Mouse (Mus musculus) megakaryocyte, embryonic 14.5 days (primary cell): ENCODE measurements at regions not wholly inside any gene's neighbourhood (a gene's known extent, or its start where the extent isn't known, plus 50 kb on each side); places are given as distances from the start of the nearest gene placed in this dataset.

ENCODE experiments used
- H3K27me3 ChIP-seq: replicated peaks from 2 replicates; pipeline ENCODE3; 2012; ENCODE audit warnings: inconsistent platforms
- H3K36me3 ChIP-seq: replicated peaks from 2 replicates; pipeline ENCODE3; 2012; ENCODE audit warnings: low read length, inconsistent platforms, mixed read lengths
- H3K4me1 ChIP-seq: 2 replicates; pipeline ENCODE4 v1.6.1; 2012; ENCODE audit warnings: inconsistent platforms
- H3K4me3 ChIP-seq: replicated peaks from 2 replicates; pipeline ENCODE3; 2012; ENCODE audit warnings: moderate library complexity, mild to moderate bottlenecking, inconsistent platforms
- H3K9me3 ChIP-seq: 2 replicates; pipeline ENCODE4 v1.6.1; 2012; ENCODE audit warnings: inconsistent platforms
- FLI1 ChIP-seq: IDR thresholded peaks from 2 replicates; pipeline ENCODE4 v1.6.1; 2012; ENCODE audit warnings: low read length, inconsistent platforms, mixed read lengths
- GATA1 ChIP-seq: IDR thresholded peaks from 3 replicates; pipeline ENCODE4 v1.6.1; 2012; ENCODE audit warnings: mixed read lengths, low read length, inconsistent platforms, borderline replicate concordance

DNA sequence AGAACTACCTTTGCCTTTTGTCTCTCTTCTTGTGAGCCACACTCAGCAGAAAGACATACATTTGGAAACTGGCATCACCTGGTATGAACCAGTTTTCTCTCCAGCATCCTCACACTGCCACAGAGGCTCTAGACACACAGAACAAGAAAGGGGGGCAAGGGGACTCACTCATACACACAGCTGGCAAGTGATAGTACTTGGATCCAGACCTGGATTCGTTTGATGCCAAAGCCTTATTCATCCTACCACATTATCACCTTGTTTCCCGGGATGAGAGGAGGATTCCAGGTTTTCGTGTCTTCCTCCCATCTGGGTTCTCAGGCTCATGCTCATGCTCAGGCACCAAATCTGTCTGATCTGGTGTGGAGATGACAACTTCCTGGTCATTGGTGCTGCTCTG is 97.8 kb upstream of the Opcml start:
- Histone ChIP-seq H3K27me3 (no peaks in the 10 kb centered on the region), H3K4me1 (peaks cover 65% of the 10 kb centered on the region)
- TF ChIP-seq GATA1 (no peak), FLI1 (no peak)

DNA sequence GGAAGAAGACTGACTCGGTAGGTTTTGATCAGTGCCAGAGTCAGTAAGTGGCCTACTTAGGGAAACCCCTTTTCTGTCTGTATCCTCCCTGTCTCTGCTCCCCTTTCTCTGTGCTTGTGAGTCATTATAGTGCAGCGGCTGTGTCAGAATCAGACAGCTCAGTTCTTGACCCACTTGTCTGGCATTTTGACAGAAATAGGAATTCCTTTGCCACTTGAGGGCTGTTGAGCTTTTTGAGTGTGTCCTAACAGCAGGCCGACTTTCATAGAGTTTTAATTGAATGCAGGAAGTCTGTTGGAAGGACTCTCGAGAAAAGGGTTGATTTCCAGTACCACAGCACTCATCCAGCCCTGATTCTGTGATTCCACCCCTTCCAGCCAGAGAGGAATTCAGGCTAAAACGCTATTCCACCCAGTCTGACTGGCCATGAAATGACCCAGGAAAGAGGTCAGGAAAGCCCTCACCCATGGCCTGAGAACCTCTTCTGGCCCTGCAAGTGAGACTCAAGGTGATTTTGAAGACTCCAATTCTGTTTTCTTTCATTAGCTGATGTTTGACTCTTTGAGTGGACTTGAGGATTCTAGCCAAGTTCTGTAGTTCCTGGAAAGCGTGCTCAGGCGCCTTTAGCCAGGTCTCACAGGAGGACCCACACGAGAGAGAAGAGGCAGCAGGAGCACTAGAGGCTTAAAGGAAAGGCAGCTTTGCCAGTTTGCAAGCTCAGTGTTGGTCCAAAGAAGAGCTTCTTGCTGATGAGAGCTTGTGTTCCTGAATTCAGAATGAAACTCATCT is 95.6 kb upstream of the Opcml start:
- H3K27me3 ChIP-seq: no peaks in the 10 kb centered on the region
- no peaks in the 10 kb centered on the region for H3K9me3 ChIP-seq
- H3K4me3 ChIP-seq: no peak overlapping the region
- H3K36me3 ChIP-seq: no peaks in the 10 kb centered on the region
- H3K4me1 ChIP-seq: peaks cover 75% of the 10 kb centered on the region
- TF ChIP-seq FLI1: no peak

More for the DNA sequence above, 97.8 kb upstream of the Opcml start:
- no peak overlapping the region for H3K4me3 ChIP-seq
- H3K36me3 ChIP-seq: no peaks in the 10 kb centered on the region
- no peaks in the 10 kb centered on the region for H3K9me3 ChIP-seq

- TF ChIP-seq GATA1 (no peak), FLI1 (no peak)
- H3K27me3 ChIP-seq: no peaks in the 10 kb centered on the region
- no peak overlapping the region for H3K4me3 ChIP-seq
- H3K4me1 ChIP-seq: peaks cover 58% of the 10 kb centered on the region
- no peaks in the 10 kb centered on the region for H3K9me3 ChIP-seq
- no peaks in the 10 kb centered on the region for H3K36me3 ChIP-seq
These were observed 89.0 kb upstream of the Opcml start for GRCm38 (mm10) chr9:27701559-27701958.

GRCm38 (mm10) chr9:27702140-27702539 is 88.4 kb upstream of the Opcml start:
- H3K4me1 ChIP-seq: peaks cover 61% of the 10 kb centered on the region

DNA sequence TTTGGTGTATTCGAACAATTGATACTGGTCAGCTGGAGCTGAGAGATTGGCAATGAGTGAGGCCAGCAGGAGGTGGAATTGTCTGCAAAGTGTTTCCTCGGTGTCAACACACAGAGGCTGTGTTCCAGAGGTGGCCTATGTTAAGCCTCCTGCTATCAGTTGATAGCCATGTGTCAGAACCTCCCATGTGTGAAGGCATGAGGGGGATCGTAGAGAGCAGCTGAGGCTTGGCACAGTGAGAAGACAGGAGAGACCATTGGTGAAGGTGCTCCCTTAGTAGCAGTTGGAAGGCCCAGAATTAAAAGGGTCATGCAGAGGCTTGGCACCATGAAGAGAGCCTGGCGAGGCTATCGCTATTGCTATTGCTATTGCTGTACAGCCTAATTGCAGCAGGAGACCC is 86.6 kb upstream of the Opcml start:
- Histone ChIP-seq H3K27me3 (no peaks in the 10 kb centered on the region), H3K9me3 (no peaks in the 10 kb centered on the region), H3K36me3 (no peaks in the 10 kb centered on the region), H3K4me1 (peaks cover 58% of the 10 kb centered on the region), H3K4me3 (no peak overlapping the region)
- no peak for TF ChIP-seq FLI1

More at GRCm38 (mm10) chr9:27702140-27702539, 88.4 kb upstream of the Opcml start:
- Histone ChIP-seq H3K4me3 (no peak overlapping the region), H3K36me3 (no peaks in the 10 kb centered on the region), H3K27me3 (no peaks in the 10 kb centered on the region), H3K9me3 (no peaks in the 10 kb centered on the region)
- TF ChIP-seq FLI1 (no peak), GATA1 (no peak)

DNA sequence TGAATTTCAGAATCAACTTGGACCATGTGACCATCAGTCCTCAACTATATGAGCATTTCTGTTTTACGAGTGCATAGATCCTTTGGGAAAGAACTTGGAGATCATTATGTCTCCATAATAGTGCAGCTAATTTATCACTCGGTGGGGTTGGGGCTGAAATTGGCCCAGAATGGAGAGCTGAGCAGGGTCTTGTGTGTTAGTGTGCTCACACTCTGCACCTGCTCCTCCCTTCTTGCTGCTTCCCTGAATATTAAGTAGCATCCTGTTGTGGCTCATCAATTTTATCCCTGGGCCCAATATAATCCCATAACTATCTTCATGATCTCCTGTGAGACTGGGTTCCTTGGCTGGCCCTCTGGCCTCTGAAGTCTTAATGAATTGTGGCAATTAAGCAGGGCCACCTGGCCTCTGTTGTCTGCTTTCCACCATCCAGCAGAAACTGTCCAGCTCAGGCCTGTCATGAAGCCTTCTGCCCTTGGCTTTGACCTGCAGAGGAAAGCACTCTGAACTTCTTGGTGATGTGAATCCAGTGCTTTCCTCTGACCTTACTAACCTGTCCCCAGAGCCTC is 66.7 kb upstream of the Opcml start:
- Histone ChIP-seq H3K4me1 (peaks cover 40% of the 10 kb centered on the region), H3K36me3 (no peaks in the 10 kb centered on the region), H3K27me3 (no peaks in the 10 kb centered on the region), H3K4me3 (no peak overlapping the region), H3K9me3 (no peaks in the 10 kb centered on the region; the same call in 1 of the 2 replicates)
- TF ChIP-seq FLI1 (no peak), GATA1 (no peak)

DNA sequence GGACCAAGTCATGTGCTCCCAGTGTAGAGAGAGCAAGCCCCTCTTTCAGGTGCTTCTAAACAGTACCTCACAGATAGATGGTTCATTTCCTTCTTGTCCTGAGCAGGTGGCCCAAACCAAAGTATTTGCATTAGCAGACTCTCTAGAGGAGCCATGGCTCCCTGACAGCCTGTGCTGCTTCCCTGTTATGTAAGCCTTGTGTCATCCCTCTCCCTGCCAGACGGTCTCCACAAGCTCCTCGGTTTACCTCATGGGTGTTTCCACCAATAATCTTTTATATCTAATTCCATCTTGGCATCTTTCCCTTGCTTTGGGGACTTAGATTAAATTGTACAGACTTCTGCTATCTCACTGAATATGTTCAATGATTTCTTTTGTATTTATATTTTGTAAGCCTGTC is 66.0 kb upstream of the Opcml start:
- Histone ChIP-seq H3K4me3 (no peak overlapping the region), H3K4me1 (peaks cover 41% of the 10 kb centered on the region)

GRCm38 (mm10) chr9:27728652-27729557 is 61.7 kb upstream of the Opcml start:
- TF ChIP-seq FLI1: no peak
- no peak for TF ChIP-seq GATA1
- H3K4me3 ChIP-seq: peak overlapping the region; percentile 84
- H3K9me3 ChIP-seq: no peaks in the 10 kb centered on the region
- peaks cover 28% of the 10 kb centered on the region for H3K4me1 ChIP-seq
- H3K27me3 ChIP-seq: no peaks in the 10 kb centered on the region
- H3K36me3 ChIP-seq: no peaks in the 10 kb centered on the region

More for the DNA sequence above, 66.0 kb upstream of the Opcml start:
- Histone ChIP-seq H3K27me3 (no peaks in the 10 kb centered on the region), H3K9me3 (no peaks in the 10 kb centered on the region; the same call in 1 of the 2 replicates), H3K36me3 (no peaks in the 10 kb centered on the region)
- TF ChIP-seq FLI1 (no peak), GATA1 (no peak)

DNA sequence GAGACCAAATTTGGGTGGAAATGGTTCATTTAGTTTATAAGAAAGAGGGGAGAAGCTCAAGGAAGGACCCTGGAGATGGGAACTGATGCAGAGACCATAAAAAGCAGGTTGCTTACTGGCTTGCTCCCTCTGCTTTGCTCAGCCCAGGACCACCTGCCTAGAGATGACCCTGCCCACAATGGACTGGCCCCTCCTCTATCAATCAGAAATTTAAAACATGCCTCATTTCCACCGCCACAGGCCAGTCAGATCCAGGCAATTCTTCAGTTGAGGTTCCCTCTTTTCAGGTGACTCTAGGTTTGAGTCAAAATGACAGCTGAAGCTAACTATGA is 61.1 kb upstream of the Opcml start:
- Histone ChIP-seq H3K27me3 (no peaks in the 10 kb centered on the region), H3K4me3 (no peak overlapping the region), H3K4me1 (peaks cover 25% of the 10 kb centered on the region), H3K36me3 (no peaks in the 10 kb centered on the region), H3K9me3 (no peaks in the 10 kb centered on the region)
- TF ChIP-seq FLI1: no peak

GRCm38 (mm10) chr9:27739287-27739686 is 51.3 kb upstream of the Opcml start:
- Histone ChIP-seq H3K27me3 (no peaks in the 10 kb centered on the region), H3K9me3 (no peaks in the 10 kb centered on the region), H3K36me3 (no peaks in the 10 kb centered on the region), H3K4me3 (no peak overlapping the region), H3K4me1 (peaks cover 38% of the 10 kb centered on the region)
- TF ChIP-seq GATA1 (no peak), FLI1 (no peak)
